23 mouse cellular contexts compared by ENCODE assay signal in genomic region chr15:6792846-6793245, GRCm38 (mm10).
A peak's percentile ranks its signal among the peaks of the same experiment; 100 is the strongest.
DNase-seq lines count a peak whose midpoint lies in the region; ATAC-seq and TF ChIP-seq lines count a peak whose summit lies in the region.
"Had no signal": no experiment of that assay in that cellular context is flagged by ENCODE, and none has a peak within 500 bp of the region (broad histone marks: within the 10 kb centered on the region; RNA-seq: fewer than 3 reads in every experiment).

No protein-coding gene starts in this region.

- no peak overlapping the region for H3K4me2 ChIP-seq in forebrain, embryonic 14.5 days (ENCODE audit: low read length)
- no peak overlapping the region for H3K4me2 ChIP-seq in forebrain, postnatal 0 days (ENCODE audit: low read depth)
- H3K4me2 ChIP-seq in intestine, postnatal 0 days (replicated peaks; ENCODE audit: low read depth), result no peak overlapping the region
- no peak overlapping the region for H3K4me2 ChIP-seq in intestine, embryonic 15.5 days (replicated peaks)
- H3K4me2 ChIP-seq in midbrain, embryonic 11.5 days, result no peak overlapping the region
- H3K4me2 ChIP-seq in midbrain, embryonic 15.5 days, result no peak overlapping the region
- H3K4me2 ChIP-seq: embryonic facial prominence, embryonic 15.5 days; forebrain, embryonic 15.5 days; heart, embryonic 13.5 days; hindbrain, embryonic 13.5 days had no signal

- 86% methylated on average over 7 of the region's 7 CpGs for WGBS in forebrain, embryonic 14.5 days
- WGBS in forebrain, postnatal 0 days, result 84% methylated on average over 7 of the region's 7 CpGs
- 80% methylated on average over 7 of the region's 7 CpGs for WGBS in intestine, postnatal 0 days
- WGBS in intestine, embryonic 15.5 days, result 85% methylated on average over 7 of the region's 7 CpGs
- 90% methylated on average over 7 of the region's 7 CpGs for WGBS in midbrain, embryonic 11.5 days
- 85% methylated on average over 7 of the region's 7 CpGs for WGBS in midbrain, embryonic 15.5 days

- no peaks in the 10 kb centered on the region for H3K27me3 ChIP-seq in forebrain, embryonic 14.5 days (replicated peaks; ENCODE audit: control insufficient read depth, insufficient read depth, low read length)
- no peaks in the 10 kb centered on the region for H3K27me3 ChIP-seq in forebrain, postnatal 0 days (ENCODE audit: insufficient read depth, low read length)
- H3K27me3 ChIP-seq in intestine, postnatal 0 days (replicated peaks; ENCODE audit: control insufficient read depth, insufficient read depth, low read length), result no peaks in the 10 kb centered on the region
- H3K27me3 ChIP-seq in intestine, embryonic 15.5 days (replicated peaks), result no peaks in the 10 kb centered on the region
- H3K27me3 ChIP-seq in midbrain, embryonic 11.5 days (ENCODE audit: control insufficient read depth, insufficient read depth, low read length), result no peaks in the 10 kb centered on the region
- no peaks in the 10 kb centered on the region for H3K27me3 ChIP-seq in midbrain, embryonic 15.5 days (replicated peaks)
- H3K27me3 ChIP-seq: embryonic facial prominence, embryonic 15.5 days; forebrain, embryonic 15.5 days; heart, embryonic 13.5 days; hindbrain, embryonic 13.5 days had no signal

- no peak for TF ChIP-seq CTCF in forebrain, postnatal 0 days (IDR thresholded peaks at IDR 0.05; ENCODE audit: low read depth)
- peak; percentile 20; the same call in 1 of the 2 replicates for TF ChIP-seq CTCF in intestine, postnatal 0 days (IDR thresholded peaks at IDR 0.05; ENCODE audit: low read depth)

- no peaks in the 10 kb centered on the region for H3K9me3 ChIP-seq in forebrain, embryonic 14.5 days (replicated peaks; ENCODE audit: control insufficient read depth, low read length)
- H3K9me3 ChIP-seq in forebrain, postnatal 0 days (ENCODE audit: low read length), result no peaks in the 10 kb centered on the region
- no peaks in the 10 kb centered on the region for H3K9me3 ChIP-seq in intestine, postnatal 0 days (ENCODE audit: control insufficient read depth)
- H3K9me3 ChIP-seq in intestine, embryonic 15.5 days, result no peaks in the 10 kb centered on the region
- no peaks in the 10 kb centered on the region for H3K9me3 ChIP-seq in midbrain, embryonic 11.5 days (ENCODE audit: control insufficient read depth, low read length)
- H3K9me3 ChIP-seq in midbrain, embryonic 15.5 days, result no peaks in the 10 kb centered on the region
- H3K9me3 ChIP-seq: embryonic facial prominence, embryonic 15.5 days; forebrain, embryonic 10.5 days; forebrain, embryonic 15.5 days; G1E; heart, embryonic 13.5 days; hindbrain, embryonic 13.5 days had no signal

- H3K4me1 ChIP-seq in forebrain, embryonic 14.5 days (ENCODE audit: control insufficient read depth, insufficient read depth, low read length), result no peaks in the 10 kb centered on the region
- H3K4me1 ChIP-seq in forebrain, postnatal 0 days (ENCODE audit: insufficient read depth), result no peaks in the 10 kb centered on the region
- H3K4me1 ChIP-seq in intestine, postnatal 0 days (replicated peaks; ENCODE audit: control insufficient read depth, insufficient read depth, low read length), result no peaks in the 10 kb centered on the region
- no peaks in the 10 kb centered on the region for H3K4me1 ChIP-seq in intestine, embryonic 15.5 days (replicated peaks)
- H3K4me1 ChIP-seq in midbrain, embryonic 11.5 days (ENCODE audit: control insufficient read depth, insufficient read depth, low read length), result no peaks in the 10 kb centered on the region
- H3K4me1 ChIP-seq in midbrain, embryonic 15.5 days, result no peaks in the 10 kb centered on the region
- H3K4me1 ChIP-seq: embryonic facial prominence, embryonic 15.5 days; forebrain, embryonic 10.5 days; forebrain, embryonic 15.5 days; heart, embryonic 13.5 days; hindbrain, embryonic 13.5 days had no signal

- peaks cover 92% of the 10 kb centered on the region for H3K36me3 ChIP-seq in forebrain, embryonic 14.5 days (ENCODE audit: control insufficient read depth, insufficient read depth, low read length)
- H3K36me3 ChIP-seq in forebrain, postnatal 0 days (ENCODE audit: insufficient read depth), result peaks cover 80% of the 10 kb centered on the region
- peaks cover 79% of the 10 kb centered on the region for H3K36me3 ChIP-seq in intestine, postnatal 0 days (ENCODE audit: control insufficient read depth, insufficient read depth)
- H3K36me3 ChIP-seq in intestine, embryonic 15.5 days, result peaks cover 28% of the 10 kb centered on the region
- H3K36me3 ChIP-seq in midbrain, embryonic 11.5 days (ENCODE audit: control insufficient read depth, insufficient read depth, low read length), result peaks cover 24% of the 10 kb centered on the region
- H3K36me3 ChIP-seq in midbrain, embryonic 15.5 days (replicated peaks), result peaks cover 70% of the 10 kb centered on the region

- H3K9ac ChIP-seq in forebrain, embryonic 14.5 days (ENCODE audit: low read length), result no peak overlapping the region
- H3K9ac ChIP-seq in forebrain, postnatal 0 days, result no peak overlapping the region
- H3K9ac ChIP-seq in intestine, postnatal 0 days (ENCODE audit: low read depth, low read length), result no peak overlapping the region
- H3K9ac ChIP-seq in intestine, embryonic 15.5 days, result no peak overlapping the region
- no peak overlapping the region for H3K9ac ChIP-seq in midbrain, embryonic 11.5 days (ENCODE audit: low read length)
- H3K9ac ChIP-seq in midbrain, embryonic 15.5 days, result no peak overlapping the region
- H3K9ac ChIP-seq: embryonic facial prominence, embryonic 15.5 days; forebrain, embryonic 15.5 days; heart, embryonic 13.5 days; hindbrain, embryonic 13.5 days had no signal

- ATAC-seq in forebrain, embryonic 14.5 days, result no peak
- no peak for ATAC-seq in forebrain, postnatal 0 days
- ATAC-seq in intestine, postnatal 0 days, result no peak
- no peak for ATAC-seq in intestine, embryonic 15.5 days
- no peak for ATAC-seq in midbrain, embryonic 11.5 days (ENCODE audit: low FRiP score)
- ATAC-seq in midbrain, embryonic 15.5 days (replicated peaks), result no peak
- ATAC-seq: CD4-positive, CD25-positive, alpha-beta regulatory T cell, adult 4 months; forebrain, embryonic 15.5 days had no signal

- peak; percentile 2 for DNase-seq in forebrain, embryonic 14.5 days (ENCODE audit: low spot score)
- DNase-seq in forebrain, postnatal 0 days, result no peak
- peak; percentile 57 for DNase-seq in midbrain, embryonic 11.5 days (ENCODE audit: low spot score, missing footprints)
- DNase-seq in ovary, adult 18-20 months (ENCODE audit: low spot score), result no peak
- DNase-seq: adrenal gland, postnatal 10 days; B cell, adult 2 months; cerebellum, adult 11 months; cerebellum, adult 8-10 months; cerebellum, postnatal 14 days; embryo, embryonic 11 days; gastrocnemius, postnatal 25 days; heart, postnatal 4 days had no signal

- H3K4me3 ChIP-seq in forebrain, embryonic 14.5 days (ENCODE audit: low read depth, low read length), result no peak overlapping the region
- no peak overlapping the region for H3K4me3 ChIP-seq in forebrain, postnatal 0 days (ENCODE audit: low read depth, low read length)
- no peak overlapping the region for H3K4me3 ChIP-seq in intestine, postnatal 0 days (ENCODE audit: low read depth, low read length)
- no peak overlapping the region for H3K4me3 ChIP-seq in intestine, embryonic 15.5 days (replicated peaks)
- no peak overlapping the region for H3K4me3 ChIP-seq in midbrain, embryonic 11.5 days (ENCODE audit: low read depth, low read length)
- no peak overlapping the region for H3K4me3 ChIP-seq in midbrain, embryonic 15.5 days
- H3K4me3 ChIP-seq: embryonic facial prominence, embryonic 15.5 days; erythroblast, embryonic 14.5 days; forebrain, embryonic 10.5 days; forebrain, embryonic 15.5 days; heart, embryonic 13.5 days; hindbrain, embryonic 13.5 days had no signal

- no peak overlapping the region for H3K27ac ChIP-seq in forebrain, embryonic 14.5 days (ENCODE audit: low read depth, low read length)
- no peak overlapping the region for H3K27ac ChIP-seq in forebrain, postnatal 0 days (ENCODE audit: low read depth, low read length)
- no peak overlapping the region for H3K27ac ChIP-seq in intestine, postnatal 0 days (ENCODE audit: low read depth, low read length)
- H3K27ac ChIP-seq in intestine, embryonic 15.5 days, result no peak overlapping the region
- H3K27ac ChIP-seq in midbrain, embryonic 11.5 days (ENCODE audit: low read depth, low read length), result no peak overlapping the region
- H3K27ac ChIP-seq in midbrain, embryonic 15.5 days, result no peak overlapping the region
- H3K27ac ChIP-seq: embryonic facial prominence, embryonic 15.5 days; forebrain, embryonic 10.5 days; forebrain, embryonic 15.5 days; heart, embryonic 13.5 days; hindbrain, embryonic 13.5 days had no signal

Comparison
In these comparisons a context has a peak if more than half of its experiments do, and no peak if none do; other contexts are left out.
1. DNase-seq: peak in forebrain, embryonic 14.5 days (single experiment) and midbrain, embryonic 11.5 days (single experiment); none in forebrain, postnatal 0 days (single experiment) and ovary, adult 18-20 months (single experiment).